Mouse (Mus musculus) CH12.LX (cell line): ENCODE data around the gene Nadk2. TPM values are rescaled to one million over a fixed set of nuclear protein-coding genes. Genes with fewer than 3 reads are reported as not detected.

Source experiments
- DNase-seq: peaks from one replicate; pipeline ENCODE4 v3.0.0-alpha.2; 2013; ENCODE audit errors: extremely low read depth
- H3K27ac ChIP-seq: 2 replicates; pipeline ENCODE4 v1.5.1; 2012; ENCODE audit warnings: low read depth, mild to moderate bottlenecking, control low read depth, moderate library complexity; ENCODE audit not compliant: insufficient read depth
- H3K27me3 ChIP-seq: replicated peaks from 2 replicates; pipeline ENCODE3; 2012; ENCODE audit warnings: inconsistent platforms
- H3K36me3 ChIP-seq, 2 experiments: replicated peaks in 1 of 2; 2 replicates each; pipeline versions ENCODE3 to v1.6.1; 2012; ENCODE audit warnings: inconsistent platforms in 1 of 2, low read length in 1 of 2, mild to moderate bottlenecking in 1 of 2, mixed read lengths in 1 of 2, moderate library complexity in 1 of 2; ENCODE audit not compliant: control insufficient read depth in 1 of 2, insufficient read depth in 1 of 2
- H3K4me1 ChIP-seq, 2 experiments: 2 replicates each; pipeline ENCODE4 v1.6.1; 2012; ENCODE audit warnings: inconsistent platforms in 1 of 2, moderate library complexity in 1 of 2; ENCODE audit not compliant: insufficient read depth in 2 of 2, control insufficient read depth in 1 of 2
- H3K4me2 ChIP-seq: 2 replicates; pipeline ENCODE4 v1.6.1; 2012; ENCODE audit warnings: low read depth, mild to moderate bottlenecking, control low read depth; ENCODE audit not compliant: poor library complexity, insufficient read depth, severe bottlenecking
- H3K4me3 ChIP-seq, 3 experiments: fragments of 150-350 bp in 1 of 3; sonication (generic) in 1 of 3; replicated peaks in 1 of 3; 2 replicates each; pipeline versions ENCODE3 to v1.5.1; 2011 to 2012; ENCODE audit warnings: low read depth in 2 of 3, low read length in 2 of 3, mild to moderate bottlenecking in 2 of 3, moderate library complexity in 2 of 3, control low read depth in 1 of 3, improper control_type of control experiment in 1 of 3, inconsistent platforms in 1 of 3, mixed read lengths in 1 of 3; ENCODE audit not compliant: poor library complexity in 1 of 3
- H3K79me2 ChIP-seq: replicated peaks from 2 replicates; pipeline ENCODE4 v1.6.1; 2012; ENCODE audit warnings: mild to moderate bottlenecking, moderate library complexity; ENCODE audit not compliant: control insufficient read depth, poor library complexity, insufficient read depth, severe bottlenecking; ENCODE audit errors: extremely low read depth
- H3K9ac ChIP-seq: 2 replicates; pipeline ENCODE4 v1.6.1; 2012; ENCODE audit warnings: low read depth, mild to moderate bottlenecking, control low read depth, moderate library complexity; ENCODE audit not compliant: insufficient read depth
- H3K9me3 ChIP-seq: replicated peaks from 2 replicates; pipeline ENCODE3; 2012; ENCODE audit warnings: low read length, inconsistent platforms, mixed read lengths
- BHLHE40 ChIP-seq: IDR thresholded peaks from 2 replicates; pipeline ENCODE4 v1.6.1; 2011; ENCODE audit warnings: mild to moderate bottlenecking, low read depth, low read length, improper control_type of control experiment
- CHD1 ChIP-seq: IDR thresholded peaks from 2 replicates; pipeline ENCODE4 v1.6.1; 2012; ENCODE audit warnings: low read depth, low read length, improper control_type of control experiment, inconsistent platforms
- CTCF ChIP-seq, 2 experiments: IDR thresholded peaks in 1 of 2; conservative IDR thresholded peaks in 1 of 2; 2 replicates each; pipeline ENCODE4 v1.5.1; 2011 to 2012; ENCODE audit warnings: low read depth in 2 of 2, low read length in 2 of 2, improper control_type of control experiment in 1 of 2, inconsistent platforms in 1 of 2, mild to moderate bottlenecking in 1 of 2, moderate library complexity in 1 of 2
- E2F4 ChIP-seq: IDR thresholded peaks from 2 replicates; pipeline ENCODE4 v1.6.1; 2011; ENCODE audit warnings: low read depth, low read length, improper control_type of control experiment; ENCODE audit not compliant: insufficient replicate concordance
- ELF1 ChIP-seq: IDR thresholded peaks from 2 replicates; pipeline ENCODE4 v1.6.1; 2014; ENCODE audit warnings: low read depth, mild to moderate bottlenecking, inconsistent platforms, low read length, improper control_type of control experiment
- EP300 ChIP-seq: IDR thresholded peaks from 2 replicates; pipeline ENCODE4 v1.6.1; 2011; ENCODE audit warnings: low read length, improper control_type of control experiment
- HCFC1 ChIP-seq: IDR thresholded peaks from 2 replicates; pipeline ENCODE4 v1.6.1; 2012; ENCODE audit warnings: low read depth, mild to moderate bottlenecking, inconsistent platforms, low read length, improper control_type of control experiment
- MAFK ChIP-seq: IDR thresholded peaks from 2 replicates; pipeline ENCODE4 v1.6.1; 2011; ENCODE audit warnings: low read length, improper control_type of control experiment; ENCODE audit not compliant: insufficient replicate concordance
- MAX ChIP-seq: IDR thresholded peaks from 2 replicates; pipeline ENCODE4 v1.6.1; 2011; ENCODE audit warnings: low read length, improper control_type of control experiment
- MAZ ChIP-seq: IDR thresholded peaks from 2 replicates; pipeline ENCODE4 v1.6.1; 2012; ENCODE audit warnings: low read depth, mild to moderate bottlenecking, inconsistent platforms, low read length, improper control_type of control experiment, moderate library complexity
- MEF2A ChIP-seq: IDR thresholded peaks from 2 replicates; pipeline ENCODE4 v1.6.1; 2014; ENCODE audit warnings: low read depth, mild to moderate bottlenecking, inconsistent platforms, low read length, improper control_type of control experiment, borderline replicate concordance
- NELFE ChIP-seq: IDR thresholded peaks from 2 replicates; pipeline ENCODE4 v1.6.1; 2011; ENCODE audit warnings: low read depth, low read length, improper control_type of control experiment
- NRF1 ChIP-seq: IDR thresholded peaks from 2 replicates; pipeline ENCODE4 v1.6.1; 2014; ENCODE audit warnings: low read depth, mild to moderate bottlenecking, inconsistent platforms, low read length, improper control_type of control experiment, moderate library complexity
- PAX5 ChIP-seq: IDR thresholded peaks from 2 replicates; pipeline ENCODE4 v1.6.1; 2012; ENCODE audit warnings: low read length, inconsistent platforms, mixed read lengths
- POLR2A ChIP-seq: IDR thresholded peaks from 2 replicates; pipeline ENCODE4 v1.6.1; 2011; ENCODE audit warnings: low read depth, mild to moderate bottlenecking, improper control_type of control experiment, low read length
- POLR2AphosphoS2 ChIP-seq: IDR thresholded peaks from 2 replicates; pipeline ENCODE4 v1.6.1; 2011; ENCODE audit warnings: low read depth, low read length, improper control_type of control experiment
- RAD21 ChIP-seq: IDR thresholded peaks from 2 replicates; pipeline ENCODE4 v1.6.1; 2011; ENCODE audit warnings: low read depth, mild to moderate bottlenecking, low read length, improper control_type of control experiment, moderate library complexity
- SIN3A ChIP-seq: IDR thresholded peaks from 2 replicates; pipeline ENCODE4 v1.6.1; 2012; ENCODE audit warnings: low read length, improper control_type of control experiment, inconsistent platforms
- SMC3 ChIP-seq: IDR thresholded peaks from 2 replicates; pipeline ENCODE4 v1.6.1; 2011; ENCODE audit warnings: low read depth, low read length, improper control_type of control experiment
- TBP ChIP-seq: conservative IDR thresholded peaks from 2 replicates; pipeline ENCODE4 v1.6.1; 2011; ENCODE audit warnings: low read depth, low read length, improper control_type of control experiment
- UBTF ChIP-seq: IDR thresholded peaks from 2 replicates; pipeline ENCODE4 v1.6.1; 2012; ENCODE audit warnings: low read depth, mild to moderate bottlenecking, inconsistent platforms, low read length, improper control_type of control experiment, moderate library complexity
- USF2 ChIP-seq: conservative IDR thresholded peaks from 2 replicates; pipeline ENCODE4 v1.6.1; 2011; ENCODE audit warnings: low read depth, low read length, improper control_type of control experiment
- ZKSCAN1 ChIP-seq: IDR thresholded peaks from 2 replicates; pipeline ENCODE4 v1.6.1; 2012; ENCODE audit warnings: low read depth, inconsistent platforms, low read length, improper control_type of control experiment, borderline replicate concordance
- ZMIZ1 ChIP-seq: IDR thresholded peaks from 2 replicates; pipeline ENCODE4 v1.6.1; 2012; ENCODE audit warnings: low read depth, mild to moderate bottlenecking, inconsistent platforms, low read length, improper control_type of control experiment
- ZNF384 ChIP-seq: IDR thresholded peaks from 2 replicates; pipeline ENCODE4 v1.6.1; 2012; ENCODE audit warnings: low read depth, low read length, improper control_type of control experiment, inconsistent platforms
- dilution Hi-C: fragments of 300-500 bp; cut with MboI; formaldehyde crosslinking; loops from 2 replicates; pipeline ENCODE4 v1.14.3; 2020; ENCODE audit warnings: low sequenced_read_pairs; ENCODE audit not compliant: extremely low pct_unique_long_range_greater_than_20kb, extremely low pct_ligation_motif_present
- in situ Hi-C: fragments of 300-500 bp; cut with MboI; formaldehyde crosslinking; loops from 3 replicates; pipeline ENCODE4 v1.14.3; 2019; ENCODE audit warnings: low sequenced_read_pairs, low pct_ligation_motif_present, low pct_unique_long_range_greater_than_20kb, mixed read lengths
- polyA plus RNA-seq: library from polyadenylated mRNA; unstranded; fragments of >175 nt; gene quantifications from 2 replicates; pipeline ENCODE4 v1.2.1, GENCODE M21; 2012; ENCODE audit warnings: low read depth; ENCODE audit not compliant: insufficient read length
- total RNA-seq, 2 experiments: library from RNA; depleted of rRNA; stranded (reverse); fragments of 300-350 nt in 1 of 2; fragments of >200 nt in 1 of 2; gene quantifications; 2 replicates each; pipeline ENCODE4 v1.2.3; 2012 to 2014

The Nadk2 gene
- total and polyA plus RNA-seq, 3 experiments, result 22.6 to 35.1 (median 30.1) TPM

GRCm38 (mm10) chr15:9100446-9101077 lies 29.5 kb downstream of the Nadk2 start:
- no peak overlapping the region for H3K4me2 ChIP-seq
- in situ Hi-C loops, result no loop called here
- dilution Hi-C loops, result no loop called here
- no peak overlapping the region for H3K4me3 ChIP-seq
- H3K27me3 ChIP-seq, result no peaks in the 10 kb centered on the region
- TF ChIP-seq RAD21 (no peak), PAX5 (no peak), UBTF (no peak), NELFE (no peak), EP300 (no peak), E2F4 (no peak), ZKSCAN1 (no peak), MEF2A (no peak), CTCF (conservative IDR thresholded peaks at IDR 0.05 in 1 of 2, IDR thresholded peaks at IDR 0.05 in 1 of 2; ENCODE audit: low read depth in 2 of 2, low read length in 2 of 2) (no peak), ZNF384 (no peak), MAX (no peak), NRF1 (no peak), POLR2A (no peak), MAZ (no peak), SMC3 (no peak), USF2 (no peak)
- H3K4me1 ChIP-seq, result peaks cover 0 to 10% of the 10 kb centered on the region in 2 experiments; a peak in 2 of 4 replicates
- no peak for DNase-seq
- no peak overlapping the region for H3K9ac ChIP-seq
- no peak overlapping the region for H3K27ac ChIP-seq
- H3K79me2 ChIP-seq, result no peaks in the 10 kb centered on the region
- H3K9me3 ChIP-seq, result no peaks in the 10 kb centered on the region
- peaks cover 11 to 81% of the 10 kb centered on the region in 2 experiments for H3K36me3 ChIP-seq

GRCm38 (mm10) chr15:9106303-9107074 lies 35.4 kb downstream of the Nadk2 start:
- Histone ChIP-seq H3K27me3 (no peaks in the 10 kb centered on the region), H3K79me2 (no peaks in the 10 kb centered on the region), H3K9ac (no peak overlapping the region), H3K4me2 (no peak overlapping the region), H3K27ac (no peak overlapping the region), H3K4me3 (no peak overlapping the region), H3K4me1 (no peaks in the 10 kb centered on the region), H3K36me3 (peaks cover 10 to 64% of the 10 kb centered on the region in 2 experiments), H3K9me3 (no peaks in the 10 kb centered on the region)
- no peak for DNase-seq
- dilution Hi-C loops, result no loop called here
- in situ Hi-C loops, result no loop called here
- TF ChIP-seq CHD1 (no peak), USF2 (no peak), SMC3 (no peak), SIN3A (no peak), ZKSCAN1 (no peak), HCFC1 (no peak), ZNF384 (no peak), NRF1 (no peak), TBP (no peak), MAFK (no peak), ELF1 (no peak), NELFE (no peak), BHLHE40 (no peak), PAX5 (no peak), ZMIZ1 (no peak), POLR2AphosphoS2 (no peak)
